Mouse (Mus musculus) limb, embryonic 15.5 days (tissue): ENCODE data around the gene Mybbp1a. TPM values are rescaled to one million over a fixed set of nuclear protein-coding genes. Genes with fewer than 3 reads are reported as not detected.
A peak's percentile ranks its signal among the peaks of the same experiment; 100 is the strongest.

Experiments used
- ATAC-seq: fragments of 200-750 bp; cut with Nextera tagmentation; 2 replicates; pipeline ENCODE4 v1.8.0; 2017; ENCODE audit warnings: low read depth, moderate TSS enrichment; ENCODE audit not compliant: insufficient number of reproducible peaks, low FRiP score, low TSS enrichment
- H3K27ac ChIP-seq: fragments of 300-500 bp; sonication (generic); 2 replicates; pipeline ENCODE4 v1.5.1; 2015; ENCODE audit warnings: moderate library complexity, mild to moderate bottlenecking, inconsistent platforms
- H3K27me3 ChIP-seq: fragments of 300-500 bp; sonication (generic); 2 replicates; pipeline ENCODE4 v1.6.1; 2015; ENCODE audit warnings: inconsistent platforms
- H3K36me3 ChIP-seq: fragments of 300-500 bp; sonication (generic); 2 replicates; pipeline ENCODE4 v1.6.1; 2015; ENCODE audit warnings: inconsistent platforms
- H3K4me1 ChIP-seq: fragments of 300-500 bp; sonication (generic); 2 replicates; pipeline ENCODE4 v1.6.1; 2015; ENCODE audit warnings: inconsistent platforms
- H3K4me2 ChIP-seq: fragments of 300-500 bp; sonication (generic); 2 replicates; pipeline ENCODE4 v1.6.1; 2015; ENCODE audit warnings: mild to moderate bottlenecking, inconsistent platforms
- H3K4me3 ChIP-seq: fragments of 300-500 bp; sonication (generic); 2 replicates; pipeline ENCODE4 v1.5.1; 2015; ENCODE audit warnings: mild to moderate bottlenecking, inconsistent platforms
- H3K9ac ChIP-seq: fragments of 300-500 bp; sonication (generic); 2 replicates; pipeline ENCODE4 v1.6.1; 2015; ENCODE audit warnings: inconsistent platforms
- H3K9me3 ChIP-seq: fragments of 300-500 bp; sonication (generic); 2 replicates; pipeline ENCODE4 v1.6.1; 2016; ENCODE audit warnings: inconsistent platforms
- WGBS: fragments of 180-500 bp; shearing (Covaris S2); methylation state at CpG from one replicate; pipeline ENCODE4 v1.1.7; 2015; 5-methylcytosine and 5-hydroxymethylcytosine counted together
- polyA plus RNA-seq: library from polyadenylated mRNA; unstranded; fragments of >200 nt; fragmentation: Nextera tagmentation; extraction: Ambion mirVana; gene quantifications from 2 replicates; pipeline ENCODE4 v1.2.1, GENCODE M21; 2015

Mybbp1a gene
- polyA plus RNA-seq, 1 experiment from 2014 or later = 127 TPM

GRCm38 (mm10) chr11:72471381-72471780 lies 30.2 kb downstream of the Mybbp1a start:
- no peaks in the 10 kb centered on the region for H3K36me3 ChIP-seq
- no peak overlapping the region for H3K4me2 ChIP-seq
- no peak overlapping the region for H3K9ac ChIP-seq
- no peaks in the 10 kb centered on the region for H3K9me3 ChIP-seq
- peaks cover 9% of the 10 kb centered on the region; the same call in 1 of the 2 replicates for H3K4me1 ChIP-seq
- no peaks in the 10 kb centered on the region for H3K27me3 ChIP-seq
- 78% methylated on average over 6 of the region's 6 CpGs for WGBS
- H3K27ac ChIP-seq = no peak overlapping the region
- no peak for ATAC-seq
- H3K4me3 ChIP-seq = no peak overlapping the region

GRCm38 (mm10) chr11:72473540-72473939 lies 32.4 kb downstream of the Mybbp1a start:
- 72% methylated on average over 4 of the region's 4 CpGs for WGBS
- peaks cover 13% of the 10 kb centered on the region; the same call in 1 of the 2 replicates for H3K4me1 ChIP-seq
- ATAC-seq = no peak

GRCm38 (mm10) chr11:72474926-72475325 lies 33.8 kb downstream of the Mybbp1a start:
- WGBS = 76% methylated on average over 3 of the region's 3 CpGs
- no peak overlapping the region for H3K27ac ChIP-seq
- no peak overlapping the region for H3K4me3 ChIP-seq
- H3K4me2 ChIP-seq = no peak overlapping the region
- no peaks in the 10 kb centered on the region for H3K9me3 ChIP-seq
- no peak overlapping the region for H3K9ac ChIP-seq
- no peaks in the 10 kb centered on the region for H3K36me3 ChIP-seq
- H3K4me1 ChIP-seq = peaks cover 9% of the 10 kb centered on the region; the same call in 1 of the 2 replicates
- ATAC-seq = no peak
- H3K27me3 ChIP-seq = no peaks in the 10 kb centered on the region

More at GRCm38 (mm10) chr11:72473540-72473939, 32.4 kb downstream of the Mybbp1a start:
- Histone ChIP-seq H3K4me3 (no peak overlapping the region), H3K4me2 (no peak overlapping the region), H3K9me3 (no peaks in the 10 kb centered on the region), H3K9ac (no peak overlapping the region), H3K27me3 (no peaks in the 10 kb centered on the region), H3K36me3 (no peaks in the 10 kb centered on the region), H3K27ac (0 out of 2 replicates have a peak overlapping the region, but pooled peaks have one; percentile 11)

- Histone ChIP-seq H3K4me2 (no peak overlapping the region), H3K27me3 (no peaks in the 10 kb centered on the region), H3K27ac (no peak overlapping the region), H3K9ac (no peak overlapping the region), H3K36me3 (no peaks in the 10 kb centered on the region), H3K9me3 (no peaks in the 10 kb centered on the region), H3K4me1 (peaks cover 9% of the 10 kb centered on the region; the same call in 1 of the 2 replicates), H3K4me3 (no peak overlapping the region)
- 86% methylated on average over 7 of the region's 7 CpGs for WGBS
- ATAC-seq = no peak
Measured at GRCm38 (mm10) chr11:72475408-72475807, 34.3 kb downstream of the Mybbp1a start.

GRCm38 (mm10) chr11:72476074-72476625 lies 35.0 kb downstream of the Mybbp1a start:
- Histone ChIP-seq H3K4me2 (no peak overlapping the region), H3K27me3 (no peaks in the 10 kb centered on the region), H3K9me3 (no peaks in the 10 kb centered on the region), H3K27ac (no peak overlapping the region), H3K4me3 (no peak overlapping the region), H3K36me3 (no peaks in the 10 kb centered on the region), H3K4me1 (peaks cover 9% of the 10 kb centered on the region; the same call in 1 of the 2 replicates), H3K9ac (no peak overlapping the region)
- WGBS = 64% methylated on average over 7 of the region's 7 CpGs
- no peak for ATAC-seq

- 0 out of 2 replicates have a peak overlapping the region, but pooled peaks have one; percentile 12 for H3K27ac ChIP-seq
- H3K4me3 ChIP-seq = no peak overlapping the region
- no peaks in the 10 kb centered on the region for H3K36me3 ChIP-seq
- no peaks in the 10 kb centered on the region for H3K9me3 ChIP-seq
- WGBS = 43% methylated on average over 5 of the region's 5 CpGs
- H3K4me2 ChIP-seq = no peak overlapping the region
- no peak overlapping the region for H3K9ac ChIP-seq
- peaks cover 9% of the 10 kb centered on the region; the same call in 1 of the 2 replicates for H3K4me1 ChIP-seq
- no peaks in the 10 kb centered on the region for H3K27me3 ChIP-seq
- ATAC-seq = no peak
Measured at GRCm38 (mm10) chr11:72477182-72477581, 36.0 kb downstream of the Mybbp1a start.

GRCm38 (mm10) chr11:72477653-72478052 lies 36.5 kb downstream of the Mybbp1a start:
- Histone ChIP-seq H3K4me3 (no peak overlapping the region), H3K36me3 (no peaks in the 10 kb centered on the region), H3K4me2 (no peak overlapping the region), H3K27ac (no peak overlapping the region), H3K27me3 (no peaks in the 10 kb centered on the region), H3K9ac (no peak overlapping the region), H3K9me3 (no peaks in the 10 kb centered on the region), H3K4me1 (peaks cover 9% of the 10 kb centered on the region; the same call in 1 of the 2 replicates)
- 79% methylated on average over 1 of the region's 1 CpGs for WGBS
- no peak for ATAC-seq

GRCm38 (mm10) chr11:72478228-72478627 lies 37.1 kb downstream of the Mybbp1a start:
- no peak overlapping the region for H3K4me3 ChIP-seq
- 58% methylated on average over 6 of the region's 6 CpGs for WGBS
- no peak overlapping the region for H3K4me2 ChIP-seq
- H3K36me3 ChIP-seq = no peaks in the 10 kb centered on the region
- H3K27ac ChIP-seq = peak overlapping the region; percentile 33; the same call in 1 of the 2 replicates
- peaks cover 9% of the 10 kb centered on the region; the same call in 1 of the 2 replicates for H3K4me1 ChIP-seq
- no peaks in the 10 kb centered on the region for H3K27me3 ChIP-seq
- no peaks in the 10 kb centered on the region for H3K9me3 ChIP-seq
- no peak for ATAC-seq
- no peak overlapping the region for H3K9ac ChIP-seq

- H3K4me3 ChIP-seq = no peak overlapping the region
- no peak overlapping the region for H3K27ac ChIP-seq
- H3K4me2 ChIP-seq = no peak overlapping the region
- H3K9me3 ChIP-seq = no peaks in the 10 kb centered on the region
- no peaks in the 10 kb centered on the region for H3K36me3 ChIP-seq
- no peak overlapping the region for H3K9ac ChIP-seq
- no peak for ATAC-seq
- 82% methylated on average over 2 of the region's 2 CpGs for WGBS
- H3K4me1 ChIP-seq = peaks cover 9% of the 10 kb centered on the region; the same call in 1 of the 2 replicates
- no peaks in the 10 kb centered on the region for H3K27me3 ChIP-seq
Measured at GRCm38 (mm10) chr11:72479499-72479898, 38.3 kb downstream of the Mybbp1a start.

- no peak for ATAC-seq
- no peak overlapping the region for H3K27ac ChIP-seq
- H3K36me3 ChIP-seq = no peaks in the 10 kb centered on the region
- no peaks in the 10 kb centered on the region for H3K9me3 ChIP-seq
- no peak overlapping the region for H3K4me2 ChIP-seq
- H3K4me3 ChIP-seq = no peak overlapping the region
- no peak overlapping the region for H3K9ac ChIP-seq
- peaks cover 7% of the 10 kb centered on the region; the same call in 1 of the 2 replicates for H3K27me3 ChIP-seq
- peaks cover 9% of the 10 kb centered on the region; the same call in 1 of the 2 replicates for H3K4me1 ChIP-seq
- WGBS = 56% methylated on average over 5 of the region's 5 CpGs
Measured at GRCm38 (mm10) chr11:72481313-72481712, 40.2 kb downstream of the Mybbp1a start.

- no peak for ATAC-seq
- Histone ChIP-seq H3K4me2 (no peak overlapping the region), H3K9me3 (no peaks in the 10 kb centered on the region), H3K4me1 (peaks cover 9% of the 10 kb centered on the region; the same call in 1 of the 2 replicates), H3K27ac (no peak overlapping the region), H3K36me3 (no peaks in the 10 kb centered on the region), H3K4me3 (no peak overlapping the region), H3K9ac (no peak overlapping the region), H3K27me3 (peaks cover 11% of the 10 kb centered on the region)
- 79% methylated on average over 4 of the region's 4 CpGs for WGBS
Measured at GRCm38 (mm10) chr11:72481952-72482351, 40.8 kb downstream of the Mybbp1a start.

GRCm38 (mm10) chr11:72484549-72484948 lies 43.4 kb downstream of the Mybbp1a start:
- Histone ChIP-seq H3K36me3 (no peaks in the 10 kb centered on the region), H3K9ac (no peak overlapping the region), H3K4me1 (peaks cover 11% of the 10 kb centered on the region), H3K9me3 (no peaks in the 10 kb centered on the region), H3K27me3 (peaks cover 37% of the 10 kb centered on the region), H3K4me3 (no peak overlapping the region), H3K27ac (no peak overlapping the region), H3K4me2 (no peak overlapping the region)
- ATAC-seq = no peak
- WGBS = 56% methylated on average over 6 of the region's 6 CpGs
